Mouse (Mus musculus): ENCODE results near the gene Csnka2ip.

DNA sequence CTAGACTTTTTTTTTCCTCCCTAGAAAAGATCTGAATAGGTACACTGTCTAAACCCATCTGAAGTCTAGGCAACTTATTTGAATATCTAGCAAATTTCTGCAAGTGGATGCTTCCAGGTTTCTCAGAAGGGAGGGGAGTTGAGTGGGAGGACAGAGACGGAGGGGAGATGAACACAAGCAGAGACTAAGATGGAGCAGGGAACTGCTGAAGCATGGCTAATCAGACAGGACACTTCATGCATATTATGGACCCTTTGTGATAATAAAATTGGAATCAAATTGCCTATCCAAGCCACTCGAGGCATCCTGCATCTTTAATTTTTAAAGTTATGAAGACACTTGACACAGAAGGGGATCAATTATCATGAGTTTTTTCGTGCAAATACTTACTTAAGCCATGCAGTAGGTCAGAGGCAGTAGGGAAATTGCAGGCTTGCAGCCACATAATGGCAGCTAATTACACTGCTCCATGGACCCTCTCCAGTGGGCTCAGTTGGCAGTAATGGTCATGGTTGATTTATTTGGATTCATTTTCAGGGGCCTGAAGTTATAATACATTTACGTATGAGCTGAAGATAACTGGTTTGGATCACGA, 78.1 kb downstream of the Csnka2ip start:
- TF ChIP-seq CTCF (IDR thresholded peaks at IDR 0.05; ENCODE audit: extremely low read depth, insufficient read depth, insufficient read length, insufficient replicate concordance) = no peak
- no peak for TF ChIP-seq POLR2A (IDR thresholded peaks at IDR 0.05; ENCODE audit: low read depth, low read length)
